17 mouse cellular contexts compared by ENCODE assay signal in genomic region chr14:102880658-102881083, GRCm38 (mm10).
DNase-seq lines count a peak whose midpoint lies in the region; ATAC-seq lines count a peak whose summit lies in the region.
"Had no signal": no experiment of that assay in that cellular context is flagged by ENCODE, and none has a peak within 500 bp of the region (broad histone marks: within the 10 kb centered on the region; RNA-seq: fewer than 3 reads in every experiment).

No protein-coding gene starts in this region.

- H3K9ac ChIP-seq in heart, embryonic 15.5 days, result no peak overlapping the region
- no peak overlapping the region for H3K9ac ChIP-seq in embryonic facial prominence, embryonic 13.5 days
- H3K9ac ChIP-seq in limb, embryonic 13.5 days, result no peak overlapping the region
- H3K9ac ChIP-seq: liver, embryonic 13.5 days; midbrain, embryonic 12.5 days had no signal

- no peak overlapping the region for H3K4me3 ChIP-seq in heart, embryonic 15.5 days
- no peak overlapping the region for H3K4me3 ChIP-seq in embryonic facial prominence, embryonic 13.5 days
- H3K4me3 ChIP-seq in limb, embryonic 13.5 days, result no peak overlapping the region
- H3K4me3 ChIP-seq: forebrain, embryonic 10.5 days; liver, embryonic 13.5 days; midbrain, embryonic 12.5 days; myocyte had no signal

- no peaks in the 10 kb centered on the region for H3K9me3 ChIP-seq in heart, embryonic 15.5 days (replicated peaks)
- no peaks in the 10 kb centered on the region for H3K9me3 ChIP-seq in embryonic facial prominence, embryonic 13.5 days
- H3K9me3 ChIP-seq in limb, embryonic 13.5 days, result no peaks in the 10 kb centered on the region
- H3K9me3 ChIP-seq: forebrain, embryonic 10.5 days; liver, embryonic 13.5 days; midbrain, embryonic 12.5 days had no signal

- no peaks in the 10 kb centered on the region for H3K27me3 ChIP-seq in heart, embryonic 15.5 days
- no peaks in the 10 kb centered on the region for H3K27me3 ChIP-seq in embryonic facial prominence, embryonic 13.5 days
- no peaks in the 10 kb centered on the region for H3K27me3 ChIP-seq in limb, embryonic 13.5 days
- H3K27me3 ChIP-seq: liver, embryonic 13.5 days; midbrain, embryonic 12.5 days had no signal

- H3K36me3 ChIP-seq in heart, embryonic 15.5 days, result no peaks in the 10 kb centered on the region
- no peaks in the 10 kb centered on the region for H3K36me3 ChIP-seq in embryonic facial prominence, embryonic 13.5 days
- no peaks in the 10 kb centered on the region for H3K36me3 ChIP-seq in limb, embryonic 13.5 days
- H3K36me3 ChIP-seq: forebrain, embryonic 10.5 days; liver, embryonic 13.5 days; midbrain, embryonic 12.5 days had no signal

- peak; percentile 41; the same call in 1 of the 2 replicates for ATAC-seq in heart, embryonic 15.5 days (replicated peaks; ENCODE audit: insufficient number of reproducible peaks, insufficient read depth, low FRiP score, low read depth)
- no peak for ATAC-seq in embryonic facial prominence, embryonic 13.5 days (ENCODE audit: insufficient number of reproducible peaks, insufficient read depth, low FRiP score, low TSS enrichment, low read depth)
- peak; percentile 92 for ATAC-seq in limb, embryonic 13.5 days (ENCODE audit: low FRiP score, low read depth)
- ATAC-seq: Patski had no signal

- peak overlapping the region; percentile 71 for H3K27ac ChIP-seq in heart, embryonic 15.5 days
- H3K27ac ChIP-seq in embryonic facial prominence, embryonic 13.5 days, result peak overlapping the region; percentile 51
- H3K27ac ChIP-seq in limb, embryonic 13.5 days, result peak overlapping the region; percentile 79
- H3K27ac ChIP-seq: forebrain, embryonic 10.5 days; liver, embryonic 13.5 days; midbrain, embryonic 12.5 days had no signal

- H3K4me2 ChIP-seq in heart, embryonic 15.5 days, result no peak overlapping the region
- no peak overlapping the region for H3K4me2 ChIP-seq in embryonic facial prominence, embryonic 13.5 days
- H3K4me2 ChIP-seq in limb, embryonic 13.5 days (replicated peaks), result no peak overlapping the region
- H3K4me2 ChIP-seq: liver, embryonic 13.5 days; midbrain, embryonic 12.5 days had no signal

- peaks cover 5% of the 10 kb centered on the region; the same call in 1 of the 2 replicates for H3K4me1 ChIP-seq in heart, embryonic 15.5 days (replicated peaks)
- peaks cover 15% of the 10 kb centered on the region for H3K4me1 ChIP-seq in embryonic facial prominence, embryonic 13.5 days
- H3K4me1 ChIP-seq in limb, embryonic 13.5 days, result peaks cover 17% of the 10 kb centered on the region
- H3K4me1 ChIP-seq: forebrain, embryonic 10.5 days; liver, embryonic 13.5 days; midbrain, embryonic 12.5 days had no signal

- DNase-seq in heart, adult 9 months (ENCODE audit: low spot score in 2 of 2), result no peak
- peak; percentile 15 for DNase-seq in kidney, postnatal 14 days
- DNase-seq in kidney, adult 8-10 months, result no peak
- DNase-seq in thymus, postnatal 36 days, result no peak
- DNase-seq: adrenal gland, postnatal 36 days; B cell, adult 2 months; cerebellum, postnatal 10 days; liver, embryonic 13.5 days; lung, postnatal 4 days; thymus, postnatal 14 days had no signal

- 53% methylated on average over 1 of the region's 1 CpGs for whole genome bisulfite sequencing in heart, embryonic 15.5 days
- WGBS in embryonic facial prominence, embryonic 13.5 days, result 46% methylated on average over 1 of the region's 1 CpGs
- WGBS in limb, embryonic 13.5 days, result 19% methylated on average over 1 of the region's 1 CpGs
